Mouse (Mus musculus) hindbrain, embryonic 14.5 days (tissue): ENCODE data around the gene Zfp952. TPM values are rescaled to one million over a fixed set of nuclear protein-coding genes. Genes with fewer than 3 reads are reported as not detected.
A peak's percentile ranks its signal among the peaks of the same experiment; 100 is the strongest.

Experiments used
- ATAC-seq: fragments of 200-750 bp; cut with Nextera tagmentation; 2 replicates; pipeline ENCODE4 v1.8.0; 2017; ENCODE audit warnings: moderate number of reproducible peaks, mild to moderate bottlenecking, moderate TSS enrichment, moderate library complexity; ENCODE audit not compliant: low FRiP score
- DNase-seq: peaks from one replicate; pipeline ENCODE4 v3.0.0-alpha.2; 2015; ENCODE audit warnings: low spot score
- H3K27ac ChIP-seq: fragments of 300-500 bp; sonication (generic); 2 replicates; pipeline ENCODE4 v1.5.1; 2014; ENCODE audit warnings: mild to moderate bottlenecking, moderate library complexity
- H3K27me3 ChIP-seq: fragments of 300-500 bp; sonication (generic); 2 replicates; pipeline ENCODE4 v1.6.1; 2014; ENCODE audit warnings: mild to moderate bottlenecking, low read length, mixed read lengths; ENCODE audit not compliant: control insufficient read depth, insufficient read depth
- H3K36me3 ChIP-seq: fragments of 300-500 bp; sonication (generic); replicated peaks from 2 replicates; pipeline ENCODE4 v1.6.1; 2014; ENCODE audit not compliant: control insufficient read depth, insufficient read depth
- H3K4me1 ChIP-seq: fragments of 300-500 bp; sonication (generic); replicated peaks from 2 replicates; pipeline ENCODE4 v1.6.1; 2014; ENCODE audit warnings: antibody characterized with exemption, low read length, mixed read lengths; ENCODE audit not compliant: control insufficient read depth, insufficient read depth
- H3K4me2 ChIP-seq: fragments of 300-500 bp; sonication (generic); replicated peaks from 2 replicates; pipeline ENCODE4 v1.6.1; 2014; ENCODE audit warnings: mild to moderate bottlenecking, moderate library complexity
- H3K4me3 ChIP-seq: fragments of 300-500 bp; sonication (generic); replicated peaks from 2 replicates; pipeline ENCODE4 v1.5.1; 2014; ENCODE audit warnings: mild to moderate bottlenecking, low read length
- H3K9ac ChIP-seq: fragments of 300-500 bp; sonication (generic); 2 replicates; pipeline ENCODE4 v1.6.1; 2014
- H3K9me3 ChIP-seq: fragments of 300-500 bp; sonication (generic); 2 replicates; pipeline ENCODE4 v1.6.1; 2016; ENCODE audit warnings: low read length; ENCODE audit not compliant: control insufficient read depth
- WGBS: fragments of 180-500 bp; shearing (Covaris S2); extraction: QIAGEN DNeasy Blood & Tissue Kit; methylation state at CpG from one replicate; pipeline ENCODE4 v1.1.7; 2014; 5-methylcytosine and 5-hydroxymethylcytosine counted together
- polyA plus RNA-seq: library from polyadenylated mRNA; unstranded; fragments of >200 nt; fragmentation: Nextera tagmentation; extraction: Ambion mirVana; gene quantifications from 2 replicates; pipeline ENCODE4 v1.2.1, GENCODE M21; 2014

Gene Zfp952
- polyA plus RNA-seq = 20.2 and 23.5 TPM in 2 replicates

DNA sequence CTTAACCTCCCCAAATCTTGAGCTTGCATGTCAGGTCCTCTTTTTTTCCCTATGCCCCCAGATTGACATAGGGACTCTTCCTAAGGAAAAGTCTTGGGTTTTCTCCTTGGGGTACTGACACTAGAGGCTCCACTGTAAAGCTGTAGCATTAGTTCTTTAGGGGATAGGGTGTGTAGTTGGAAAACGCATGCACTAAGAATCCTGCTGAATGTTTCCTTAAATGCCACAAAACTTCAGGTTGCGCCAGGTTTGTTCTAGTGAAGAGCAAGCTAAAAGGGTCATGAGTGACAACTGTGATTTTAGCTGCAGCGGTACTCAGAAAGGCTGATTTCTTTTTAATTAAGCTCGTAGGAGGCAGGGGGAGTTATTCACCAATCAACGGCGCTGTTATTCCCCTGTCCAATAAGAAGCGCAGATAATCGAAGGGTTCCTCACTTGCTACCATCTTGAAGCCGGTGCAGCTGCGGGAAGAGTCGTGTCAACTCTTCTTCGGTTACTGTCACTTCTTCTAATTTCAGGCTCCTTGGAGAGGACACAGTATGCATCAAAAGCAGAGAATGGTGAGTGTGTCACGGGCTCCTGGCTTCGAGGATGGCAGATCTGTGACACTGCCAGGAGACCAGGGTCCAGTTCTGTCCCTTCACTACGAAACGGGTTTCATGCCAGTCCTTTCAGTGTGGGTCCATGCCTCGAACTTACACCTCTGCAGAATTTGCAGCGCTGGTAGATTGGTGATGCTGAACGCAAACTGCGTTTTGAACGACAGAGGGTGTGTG, at the start of gene Zfp952:
Gene Zfp952, plus strand, starts transcription at position 431 of the 776 bp plus-strand sequence.
- WGBS = 2% methylated on average over 21 of the region's 21 CpGs
- 0 out of 2 replicates have a peak, but pooled peaks cover 4% of the 10 kb centered on the region for H3K9me3 ChIP-seq
- peak; percentile 92 for DNase-seq

DNA sequence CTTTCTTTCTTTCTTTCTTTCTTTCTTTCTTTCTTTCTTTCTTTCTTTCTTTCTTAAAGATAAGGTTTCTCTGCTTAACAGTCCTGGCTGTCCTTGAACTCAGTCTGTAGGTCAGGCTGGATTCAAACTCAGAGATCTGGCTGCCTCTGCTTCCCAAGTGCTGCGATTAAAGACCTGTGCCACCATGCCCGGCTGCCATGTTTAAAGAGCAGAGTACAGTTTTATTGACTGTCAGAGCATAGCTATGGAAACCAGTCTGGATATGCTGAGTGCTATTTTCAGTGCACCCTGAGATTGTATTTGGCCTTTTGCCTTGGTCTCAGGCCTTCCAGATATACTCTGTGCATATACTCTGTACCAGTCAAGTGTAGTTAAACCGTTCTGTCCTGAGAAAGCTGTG, 49.3 kb upstream of the Zfp952 start:
- H3K4me1 ChIP-seq = peaks cover 5% of the 10 kb centered on the region; the same call in 1 of the 2 replicates
- no peak for ATAC-seq
- no peaks in the 10 kb centered on the region for H3K9me3 ChIP-seq
- 95% methylated on average over 3 of the region's 3 CpGs for WGBS
- no peak for DNase-seq
- H3K36me3 ChIP-seq = no peaks in the 10 kb centered on the region
- H3K4me2 ChIP-seq = no peak overlapping the region
- no peak overlapping the region for H3K27ac ChIP-seq
- H3K9ac ChIP-seq = no peak overlapping the region
- no peaks in the 10 kb centered on the region for H3K27me3 ChIP-seq
- H3K4me3 ChIP-seq = no peak overlapping the region

More for the DNA sequence above, at the start of gene Zfp952:
- peak; percentile 98 for ATAC-seq
- Histone ChIP-seq H3K27me3 (no peaks in the 10 kb centered on the region), H3K4me3 (peak within 1 kb of the TSS; percentile 65), H3K27ac (peak within 1 kb of the TSS; percentile 68), H3K4me2 (peak within 1 kb of the TSS; percentile 76), H3K9ac (peak within 1 kb of the TSS; percentile 65), H3K4me1 (peaks cover 9% of the 10 kb centered on the region), H3K36me3 (peaks cover 30% of the 10 kb centered on the region)

DNA sequence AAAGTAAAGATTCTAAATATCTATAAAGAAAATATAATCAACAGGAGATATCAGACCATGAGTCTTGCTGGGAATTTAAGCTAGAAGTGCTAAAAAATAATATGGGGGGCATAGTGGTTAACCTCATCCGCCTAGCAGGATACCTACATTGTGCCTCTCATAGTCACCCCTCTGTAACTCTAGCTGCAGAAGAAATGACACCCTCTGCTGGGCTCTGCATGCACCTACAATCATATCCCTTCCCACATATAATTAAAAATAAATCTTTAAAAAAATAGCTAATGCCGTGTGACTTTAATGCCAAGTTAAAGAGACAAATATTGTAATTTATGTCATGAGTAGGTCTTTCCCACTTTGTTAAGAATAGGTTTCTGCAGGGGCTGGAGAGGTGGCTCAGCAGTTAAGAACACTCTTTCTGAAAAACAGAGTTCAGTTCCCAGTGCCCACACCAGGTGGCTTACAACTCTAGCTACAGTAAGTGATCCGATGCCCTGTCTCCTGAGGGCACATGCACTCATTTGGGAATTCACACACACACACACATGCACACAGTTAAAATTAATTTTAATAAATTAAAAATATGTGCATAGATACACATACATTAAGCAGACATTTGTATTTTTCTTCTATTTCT, 48.4 kb upstream of the Zfp952 start:
- Histone ChIP-seq H3K4me1 (peaks cover 5% of the 10 kb centered on the region; the same call in 1 of the 2 replicates), H3K36me3 (no peaks in the 10 kb centered on the region), H3K27me3 (no peaks in the 10 kb centered on the region), H3K27ac (no peak overlapping the region), H3K4me3 (no peak overlapping the region), H3K4me2 (no peak overlapping the region), H3K9me3 (no peaks in the 10 kb centered on the region), H3K9ac (no peak overlapping the region)
- ATAC-seq (no peak), DNase-seq (no peak)
- WGBS = 65% methylated on average over 3 of the region's 3 CpGs

DNA sequence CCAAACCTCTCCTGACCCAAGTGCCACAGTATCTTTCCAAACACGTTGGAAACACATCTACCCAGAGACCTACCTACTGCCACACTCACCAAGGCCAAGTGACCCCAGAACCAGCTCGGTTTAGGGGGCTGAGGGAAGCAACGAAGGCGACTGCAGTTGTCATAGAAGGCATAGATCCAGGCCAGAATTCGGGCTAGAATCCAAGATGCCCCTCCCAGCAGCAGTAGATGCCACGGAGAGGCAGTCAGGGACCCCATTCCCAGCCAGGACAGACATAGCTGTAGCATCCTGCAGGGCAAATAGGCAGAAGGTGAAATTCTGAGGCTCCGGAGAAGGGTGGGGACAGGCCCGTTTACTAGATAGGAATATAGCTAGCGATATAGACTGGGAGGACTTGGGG, 46.2 kb upstream of the Zfp952 start:
- H3K4me2 ChIP-seq = peak overlapping the region; percentile 67
- DNase-seq = no peak
- H3K36me3 ChIP-seq = no peaks in the 10 kb centered on the region
- H3K4me1 ChIP-seq = peaks cover 5% of the 10 kb centered on the region; the same call in 1 of the 2 replicates
- no peak for ATAC-seq
- peak overlapping the region; percentile 51 for H3K9ac ChIP-seq
- no peaks in the 10 kb centered on the region for H3K9me3 ChIP-seq
- H3K27ac ChIP-seq = 0 out of 2 replicates have a peak overlapping the region, but pooled peaks have one; percentile 32
- H3K4me3 ChIP-seq = peak overlapping the region; percentile 43
- WGBS = 64% methylated on average over 9 of the region's 9 CpGs
- no peaks in the 10 kb centered on the region for H3K27me3 ChIP-seq

DNA sequence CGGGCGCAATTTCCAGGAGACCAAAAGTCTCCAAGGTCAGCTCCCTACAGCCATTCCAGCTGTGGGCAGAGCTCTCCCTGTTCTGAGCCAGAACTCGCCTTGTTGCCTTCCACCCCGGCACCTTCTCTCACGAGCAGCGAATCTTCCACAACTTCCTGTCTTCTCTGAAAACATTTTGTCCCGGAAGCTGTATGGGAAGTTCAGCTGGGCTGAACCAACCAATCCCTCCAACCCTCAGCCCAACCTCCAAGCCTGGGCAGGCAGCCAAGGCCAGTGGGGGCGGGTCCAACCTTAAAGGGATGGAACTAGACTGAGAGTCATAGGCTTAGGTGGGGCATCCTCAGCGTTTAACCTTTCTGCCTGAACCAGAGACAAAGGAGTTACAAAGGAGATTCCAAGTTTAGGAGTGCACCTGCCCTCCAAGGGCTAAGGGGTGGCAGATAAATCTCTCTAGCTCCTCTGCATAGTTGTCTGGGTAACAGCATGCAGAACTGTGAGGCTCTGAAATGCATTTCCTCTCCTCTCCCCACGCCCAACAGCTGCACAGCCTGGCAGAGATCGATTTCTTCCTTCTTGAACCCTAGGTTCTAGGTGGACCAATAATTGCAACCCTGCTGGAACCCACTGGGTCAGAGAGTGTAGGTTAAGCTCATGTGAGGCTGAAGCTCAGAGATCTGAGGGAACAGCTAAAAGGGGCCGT, 45.6 kb upstream of the Zfp952 start, which contains the start of gene Cyp4f13:
Gene Cyp4f13, minus strand, starts transcription at position 188 of the 700 bp plus-strand sequence.
- peak within 1 kb of the TSS; percentile 67 for H3K4me2 ChIP-seq
- H3K36me3 ChIP-seq = no peaks in the 10 kb centered on the region
- no peaks in the 10 kb centered on the region for H3K27me3 ChIP-seq
- peak; percentile 87 for DNase-seq
- H3K27ac ChIP-seq = 0 out of 2 replicates have a peak within 1 kb of the TSS, but pooled peaks have one; percentile 32
- WGBS = 43% methylated on average over 12 of the region's 12 CpGs
- ATAC-seq = peak; percentile 94
- peak within 1 kb of the TSS; percentile 43 for H3K4me3 ChIP-seq
- H3K4me1 ChIP-seq = peaks cover 5% of the 10 kb centered on the region; the same call in 1 of the 2 replicates
- no peaks in the 10 kb centered on the region for H3K9me3 ChIP-seq
- H3K9ac ChIP-seq = peak within 1 kb of the TSS; percentile 51

DNA sequence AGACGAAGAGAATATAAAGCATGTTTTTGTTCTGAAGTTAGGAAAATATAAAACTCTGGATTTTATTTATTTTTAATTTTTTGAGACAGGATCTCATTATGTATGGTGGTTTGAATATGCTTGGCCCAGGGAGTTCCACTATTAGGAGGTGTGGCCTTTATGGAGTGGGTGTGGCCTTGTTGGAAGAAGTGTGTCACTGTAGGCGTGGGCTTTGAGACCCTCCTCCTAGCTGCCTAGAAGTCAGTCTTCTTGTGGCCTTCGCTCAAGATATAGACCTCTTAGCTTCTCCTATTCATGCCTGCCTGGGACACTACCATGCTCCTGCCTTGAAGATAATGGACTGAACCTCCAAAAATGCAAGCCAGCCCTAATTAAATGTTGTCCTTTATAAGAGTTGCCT, 42.8 kb upstream of the Zfp952 start:
- no peaks in the 10 kb centered on the region for H3K9me3 ChIP-seq
- ATAC-seq (no peak), DNase-seq (no peak)
- H3K4me2 ChIP-seq = no peak overlapping the region
- peaks cover 5% of the 10 kb centered on the region; the same call in 1 of the 2 replicates for H3K4me1 ChIP-seq
- no peak overlapping the region for H3K4me3 ChIP-seq
- no peak overlapping the region for H3K27ac ChIP-seq
- 90% methylated on average over 3 of the region's 3 CpGs for WGBS
- no peak overlapping the region for H3K9ac ChIP-seq
- H3K27me3 ChIP-seq = no peaks in the 10 kb centered on the region
- H3K36me3 ChIP-seq = no peaks in the 10 kb centered on the region

DNA sequence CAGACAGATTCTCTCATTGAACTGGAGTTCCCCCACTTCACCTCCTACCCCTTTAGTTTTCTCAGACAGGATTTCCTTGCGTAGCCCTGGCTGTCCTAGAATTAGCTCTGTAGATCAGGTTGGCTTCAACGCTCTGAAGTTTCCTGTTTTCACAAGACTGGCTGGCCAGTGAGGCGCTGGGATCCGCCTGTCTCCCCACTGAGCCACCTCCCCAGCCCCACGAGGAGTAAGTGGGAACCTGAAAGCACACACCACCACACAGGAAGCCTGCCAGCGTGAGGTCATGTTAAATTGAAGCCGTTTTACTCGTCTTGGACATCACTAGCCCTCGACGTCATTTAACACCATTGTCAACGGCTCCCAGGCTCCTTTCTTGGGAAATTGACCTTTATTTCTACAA, 41.9 kb upstream of the Zfp952 start:
- DNase-seq = no peak
- ATAC-seq = no peak
- no peak overlapping the region for H3K27ac ChIP-seq
- no peaks in the 10 kb centered on the region for H3K9me3 ChIP-seq
- H3K4me1 ChIP-seq = peaks cover 5% of the 10 kb centered on the region; the same call in 1 of the 2 replicates
- no peak overlapping the region for H3K9ac ChIP-seq
- H3K4me3 ChIP-seq = no peak overlapping the region
- H3K27me3 ChIP-seq = no peaks in the 10 kb centered on the region
- 83% methylated on average over 11 of the region's 11 CpGs for WGBS
- H3K4me2 ChIP-seq = no peak overlapping the region
- no peaks in the 10 kb centered on the region for H3K36me3 ChIP-seq

DNA sequence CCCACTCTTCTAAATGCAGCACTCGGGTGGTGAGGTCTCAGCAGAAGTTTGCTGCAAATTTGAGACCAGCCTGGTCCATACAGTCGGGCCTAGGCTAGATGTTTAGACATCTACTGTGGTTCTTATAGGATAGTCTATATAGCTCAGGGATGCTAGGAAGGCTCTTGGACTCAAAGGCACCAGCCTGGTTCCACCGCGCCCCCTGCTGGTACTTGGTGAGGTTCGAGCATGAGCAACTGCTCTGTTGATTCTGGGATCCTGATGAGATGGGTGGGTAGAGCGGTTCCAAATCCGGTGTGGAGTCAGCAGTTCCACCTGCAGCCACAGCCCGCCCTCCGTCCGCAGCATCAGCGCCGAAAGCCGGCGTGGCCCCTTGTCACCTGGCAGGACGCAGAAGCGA, 41.5 kb upstream of the Zfp952 start:
- 35% methylated on average over 16 of the region's 16 CpGs for WGBS
- peaks cover 4% of the 10 kb centered on the region; the same call in 1 of the 2 replicates for H3K4me1 ChIP-seq
- H3K27me3 ChIP-seq = no peaks in the 10 kb centered on the region
- no peak overlapping the region for H3K27ac ChIP-seq
- DNase-seq (peak; percentile 67), ATAC-seq (no peak)
- no peak overlapping the region for H3K9ac ChIP-seq
- no peak overlapping the region for H3K4me2 ChIP-seq
- no peaks in the 10 kb centered on the region for H3K9me3 ChIP-seq
- H3K4me3 ChIP-seq = no peak overlapping the region
- H3K36me3 ChIP-seq = no peaks in the 10 kb centered on the region

DNA sequence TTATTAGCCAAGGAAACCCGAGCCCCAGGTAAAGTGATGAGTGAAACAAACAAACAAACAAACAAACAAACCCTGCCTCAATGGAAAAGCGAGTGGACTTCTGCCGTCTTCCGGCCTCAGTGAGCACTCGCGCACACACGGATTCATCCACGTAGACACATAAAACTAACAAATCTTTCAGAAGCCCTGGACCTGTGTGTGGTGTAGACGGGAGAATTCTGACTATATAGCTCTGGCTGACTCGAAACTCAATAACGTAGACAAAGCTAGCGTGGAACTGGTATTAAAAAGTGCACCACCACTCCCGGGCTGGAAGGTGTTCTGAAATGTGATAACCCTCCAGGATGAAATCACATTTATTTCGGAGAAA, 27.7 kb upstream of the Zfp952 start:
- Histone ChIP-seq H3K27me3 (no peaks in the 10 kb centered on the region), H3K9me3 (no peaks in the 10 kb centered on the region), H3K27ac (0 out of 2 replicates have a peak overlapping the region, but pooled peaks have one; percentile 14), H3K4me2 (peak overlapping the region; percentile 76), H3K9ac (peak overlapping the region; percentile 70), H3K4me3 (peak overlapping the region; percentile 85), H3K4me1 (peaks cover 14% of the 10 kb centered on the region), H3K36me3 (no peaks in the 10 kb centered on the region)
- ATAC-seq = peak; percentile 67
- 1% methylated on average over 14 of the region's 14 CpGs for WGBS
- DNase-seq = no peak
